Mouse (Mus musculus) right cerebral cortex, adult 18-20 months (tissue): ENCODE data around the gene Clmp.
"Not testable (repeated sequence)": the region's sequence is repeated elsewhere in the genome, so short reads cannot be mapped to it uniquely, and the experiment has no call there.

Experiments used
- DNase-seq: peaks from one replicate; pipeline ENCODE4 v3.0.0; 2022; ENCODE audit warnings: mixed read lengths

Clmp gene

DNA sequence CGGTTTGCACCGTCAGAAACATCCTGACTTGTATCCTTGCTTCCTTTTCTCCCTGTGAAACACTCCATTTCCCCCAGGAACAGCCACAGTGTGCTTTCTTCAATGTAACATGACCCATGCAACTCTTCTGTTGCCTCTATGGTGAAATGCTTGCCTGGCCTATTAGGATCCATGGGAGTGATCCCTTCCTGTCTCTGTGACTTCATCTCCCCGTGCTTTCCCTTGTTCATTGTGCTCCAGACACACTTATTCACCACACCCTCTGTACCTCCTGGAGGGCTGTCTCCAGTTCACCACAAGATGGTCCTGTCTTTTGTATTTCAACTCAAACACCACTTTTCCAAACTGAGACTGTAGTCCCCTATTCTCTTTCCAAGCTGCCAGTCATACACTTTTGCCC, 94.3 kb downstream of the Clmp start:
- no peak for DNase-seq

DNA sequence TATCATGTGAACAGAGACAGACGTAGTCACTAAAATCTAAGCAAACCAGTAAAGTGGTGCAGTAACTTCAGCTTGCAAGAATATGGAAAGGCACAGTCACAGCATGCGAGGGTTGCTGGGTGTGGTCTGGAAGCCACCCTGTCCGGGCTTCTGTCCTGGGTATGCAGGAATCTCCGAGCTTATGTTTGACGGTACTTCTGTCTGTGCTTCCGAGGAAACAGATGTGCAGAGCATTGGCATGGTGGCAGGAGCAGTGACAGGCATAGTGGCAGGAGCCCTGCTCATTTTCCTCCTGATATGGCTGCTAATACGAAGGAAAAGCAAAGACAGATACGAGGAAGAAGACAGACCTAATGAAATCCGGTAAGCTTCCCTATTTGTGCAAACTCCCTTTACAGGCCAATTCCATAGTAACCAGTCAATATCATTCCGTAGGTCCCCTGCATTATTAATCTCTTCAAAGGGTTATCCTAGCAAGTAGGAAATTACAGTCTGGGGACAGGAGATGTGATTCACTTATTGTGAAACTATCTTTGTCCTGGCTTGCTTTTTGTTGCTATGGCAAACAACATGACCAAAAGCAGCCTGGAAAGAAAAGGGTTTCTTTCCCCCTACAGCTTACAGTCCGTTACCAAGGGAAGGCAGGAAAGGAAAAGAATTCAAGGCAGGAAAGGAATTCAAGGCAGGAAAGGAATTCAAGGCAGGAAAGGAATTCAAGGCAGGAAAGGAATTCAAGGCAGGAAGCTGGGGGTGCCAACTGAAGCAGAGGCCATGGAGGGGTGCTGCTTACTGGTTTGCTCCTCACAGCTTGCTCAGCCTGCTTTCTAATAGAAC, 95.3 kb downstream of the Clmp start:
- DNase-seq = no peak

DNA sequence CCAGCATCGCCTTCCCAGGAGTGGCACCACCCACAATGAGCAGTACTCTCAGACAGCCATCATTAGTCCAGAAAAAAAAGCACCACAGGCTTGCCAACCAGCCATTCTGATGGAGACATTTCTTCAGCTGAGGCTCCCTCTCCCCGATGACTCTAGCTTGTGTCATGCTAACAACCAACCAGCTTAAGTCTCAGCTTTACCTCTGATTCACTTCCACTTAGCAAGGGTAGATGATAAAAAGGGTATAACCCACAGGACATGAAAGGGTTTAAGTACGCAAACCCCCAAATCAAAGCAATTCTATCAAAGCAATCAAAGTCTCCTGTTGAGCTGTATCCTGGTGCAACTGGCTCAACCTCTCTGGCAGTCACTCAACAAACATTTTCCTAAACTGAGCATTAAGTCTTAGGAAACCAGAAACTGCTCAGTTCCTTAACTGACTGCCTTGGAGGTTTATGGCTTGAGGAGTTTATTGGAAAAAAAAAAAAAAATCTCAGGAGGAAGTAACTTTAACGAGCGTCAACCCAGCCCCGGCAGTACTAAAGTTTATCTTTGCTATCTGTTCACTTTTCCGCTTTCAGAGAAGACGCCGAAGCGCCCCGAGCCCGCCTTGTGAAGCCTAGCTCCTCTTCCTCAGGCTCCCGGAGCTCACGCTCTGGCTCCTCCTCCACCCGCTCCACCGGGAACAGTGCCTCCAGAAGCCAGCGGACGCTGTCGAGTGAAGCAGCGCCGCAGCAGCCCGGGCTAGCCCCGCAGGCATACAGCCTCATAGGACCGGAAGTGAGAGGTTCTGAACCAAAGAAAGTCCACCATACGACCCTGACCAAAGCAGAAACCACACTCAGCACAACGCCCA, 96.2 kb downstream of the Clmp start:
- no peak for DNase-seq

DNA sequence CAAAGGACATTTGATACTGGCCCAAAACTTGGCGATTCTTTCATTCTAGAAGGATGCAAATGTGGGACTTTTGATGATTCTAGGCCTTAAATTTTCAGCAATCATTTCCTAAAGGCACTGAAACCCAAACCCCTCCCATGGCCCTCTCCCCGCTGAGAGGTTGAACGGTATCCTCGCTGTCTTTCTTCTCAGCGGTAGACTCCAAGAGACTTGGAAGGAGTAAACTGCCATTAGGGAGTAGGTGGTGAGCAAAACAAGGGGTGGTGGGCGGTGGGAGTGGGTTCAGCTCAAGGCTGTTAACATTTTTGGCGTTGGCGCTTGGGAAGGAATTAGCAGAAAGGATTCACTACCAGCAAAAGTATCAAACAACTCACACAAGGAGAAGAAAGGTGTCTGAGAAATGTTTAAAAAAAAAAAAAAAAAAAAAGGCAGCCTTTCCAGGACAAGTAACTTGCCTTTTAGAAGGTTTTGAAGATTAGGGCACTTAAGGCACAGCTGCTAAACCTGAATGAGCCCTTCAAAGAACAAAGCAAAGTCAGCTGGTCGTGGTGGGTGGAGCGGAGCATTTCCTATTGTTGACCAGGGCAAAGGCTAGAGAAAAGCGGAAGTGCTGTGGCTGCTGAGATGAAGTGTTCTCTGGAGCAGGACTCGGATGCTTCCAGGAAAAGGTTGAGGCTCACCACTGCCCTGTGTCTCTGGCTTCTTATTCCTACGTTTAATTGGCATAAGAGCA, 98.0 kb downstream of the Clmp start:
- no peak for DNase-seq

DNA sequence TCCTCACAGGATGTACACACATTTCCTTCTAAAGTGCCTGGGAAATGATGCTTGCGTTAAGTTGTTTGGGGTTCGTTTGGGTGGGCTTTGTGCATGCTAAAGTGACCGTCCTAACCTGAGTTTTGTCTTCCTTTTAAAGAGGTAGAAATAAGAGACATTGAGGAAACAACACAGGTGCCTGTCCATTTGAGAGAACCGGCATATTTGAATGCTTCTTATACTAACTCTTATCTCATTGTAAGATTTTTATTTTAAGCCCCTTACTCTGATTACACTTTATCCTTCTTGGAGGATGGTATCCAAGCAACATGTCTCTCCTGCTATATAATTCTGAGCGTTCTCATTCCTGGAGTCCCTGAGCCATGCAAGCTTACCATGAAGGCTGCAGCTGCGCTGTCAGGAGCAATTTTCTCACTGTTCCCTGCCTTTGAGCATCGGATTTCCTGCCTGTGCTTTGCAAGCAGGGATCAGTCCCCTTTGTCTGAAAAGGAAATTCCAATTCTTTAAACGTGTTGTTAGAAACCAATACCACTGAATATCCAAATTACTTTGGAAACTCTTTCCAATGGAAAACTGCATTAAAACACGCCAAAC, 98.7 kb downstream of the Clmp start:
- DNase-seq = no peak

DNA sequence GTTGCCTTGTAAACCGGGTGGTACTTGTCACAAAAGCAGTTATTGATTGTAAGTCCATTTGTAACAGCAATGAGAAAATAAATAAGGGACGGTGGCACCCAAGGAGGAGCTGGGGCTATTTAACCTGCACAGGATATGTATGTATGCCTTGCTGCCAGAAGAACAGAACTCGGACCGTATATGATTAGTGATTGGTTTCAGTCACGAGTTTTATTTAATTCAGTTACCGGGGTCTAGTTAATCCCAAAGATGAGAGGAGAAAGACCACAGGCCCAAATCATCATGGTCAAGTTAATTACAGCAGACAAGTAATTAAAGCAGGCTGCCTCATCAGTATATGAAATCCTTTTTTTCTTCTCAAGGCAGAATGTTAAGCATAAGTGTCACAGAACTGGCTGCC, 99.7 kb downstream of the Clmp start:
- DNase-seq = no peak

DNA sequence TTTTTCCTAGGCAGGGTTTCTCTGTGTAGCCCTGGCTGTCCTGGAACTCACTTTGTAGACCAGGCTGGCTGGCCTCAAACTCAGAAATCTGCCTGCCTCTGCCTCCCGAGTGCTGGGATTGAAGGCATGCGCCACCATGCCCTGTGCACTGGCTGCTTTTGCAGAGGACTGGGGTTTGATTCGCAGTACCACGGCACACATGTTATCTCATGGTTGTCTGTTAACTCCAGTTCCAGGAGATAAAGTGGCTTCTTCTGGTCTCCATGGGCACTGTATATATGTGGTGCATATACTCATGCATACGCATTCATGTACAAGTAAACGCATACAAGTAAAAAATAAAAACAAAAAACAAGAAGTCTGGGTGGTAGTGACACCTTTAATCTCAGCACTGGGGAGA, 101.1 kb downstream of the Clmp start:
- not testable (repeated sequence) for DNase-seq

DNA sequence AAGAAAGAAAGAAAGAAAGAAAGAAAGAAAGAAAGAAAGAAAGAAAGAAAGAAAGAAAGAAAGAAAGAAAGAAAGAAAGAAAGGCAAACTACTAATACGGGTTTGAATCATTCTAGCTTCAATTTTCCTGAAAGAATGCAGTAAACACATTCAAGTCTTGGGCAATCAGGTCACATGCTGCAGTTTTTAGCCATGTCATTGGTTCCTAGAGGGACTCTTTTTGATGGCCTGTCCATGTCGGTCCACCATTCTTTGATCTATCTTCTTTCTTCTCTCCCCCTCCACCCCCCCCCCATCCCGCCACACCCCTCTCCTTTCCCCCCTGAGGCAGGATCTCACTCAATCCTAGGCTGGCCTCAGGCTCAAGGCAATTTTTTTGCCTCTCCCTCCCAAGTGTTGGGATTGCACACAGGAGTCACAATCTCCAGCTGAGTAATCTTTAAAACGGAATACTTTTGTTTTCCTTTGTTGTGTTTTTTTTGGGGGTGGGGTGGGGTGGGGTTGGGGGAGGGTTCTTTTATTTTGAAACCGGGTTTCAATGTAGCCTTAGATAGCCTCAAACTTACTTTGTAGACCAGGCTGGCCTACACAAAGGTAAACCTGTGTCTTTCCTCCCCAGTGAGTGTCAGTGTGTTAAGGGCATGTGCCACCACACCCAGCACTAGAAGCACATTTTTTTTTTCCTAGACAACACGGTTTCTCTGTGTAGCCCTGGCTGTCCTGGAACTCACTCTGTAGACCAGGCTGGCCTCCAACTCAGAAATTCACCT, 106.3 kb downstream of the Clmp start:
- DNase-seq = no peak

DNA sequence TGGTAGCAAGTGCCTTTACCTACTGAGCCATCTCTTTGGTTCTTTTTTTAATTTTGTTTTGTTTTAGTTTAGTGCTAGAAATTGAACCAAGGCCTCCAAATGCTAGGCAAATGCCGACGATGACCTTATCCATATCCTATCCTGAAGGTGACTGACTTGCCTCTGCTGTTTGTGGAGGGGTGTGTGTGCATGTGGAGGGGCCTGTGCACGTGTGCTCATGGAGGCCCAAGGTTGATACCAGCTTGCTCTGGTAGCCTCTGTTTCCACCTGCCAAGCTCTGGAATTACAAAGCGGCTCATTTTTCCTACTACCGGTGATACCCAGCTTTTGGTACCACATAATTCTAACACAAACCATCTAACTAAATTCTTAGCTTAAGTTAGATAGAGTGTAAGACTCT, 107.8 kb downstream of the Clmp start:
- no peak for DNase-seq

DNA sequence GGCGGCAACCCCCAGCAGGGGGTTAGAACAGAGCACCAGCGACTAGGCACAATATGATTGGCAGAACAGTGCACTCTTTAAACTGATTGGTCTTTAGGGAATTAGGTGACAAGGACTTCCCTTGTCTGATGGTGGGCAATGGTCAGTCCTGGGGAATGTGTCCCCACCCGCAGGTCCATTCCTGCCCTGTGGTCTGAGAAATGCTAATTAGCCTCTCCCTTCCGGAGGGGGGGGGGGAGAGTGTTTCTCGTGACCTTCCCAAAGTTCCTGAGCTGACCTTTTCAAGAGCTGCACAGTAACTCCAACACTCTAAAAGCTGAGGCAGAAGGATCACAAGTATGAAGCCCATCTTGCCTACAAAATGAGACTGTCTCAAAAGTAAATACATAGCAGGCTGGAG, 108.5 kb downstream of the Clmp start:
- no peak for DNase-seq

DNA sequence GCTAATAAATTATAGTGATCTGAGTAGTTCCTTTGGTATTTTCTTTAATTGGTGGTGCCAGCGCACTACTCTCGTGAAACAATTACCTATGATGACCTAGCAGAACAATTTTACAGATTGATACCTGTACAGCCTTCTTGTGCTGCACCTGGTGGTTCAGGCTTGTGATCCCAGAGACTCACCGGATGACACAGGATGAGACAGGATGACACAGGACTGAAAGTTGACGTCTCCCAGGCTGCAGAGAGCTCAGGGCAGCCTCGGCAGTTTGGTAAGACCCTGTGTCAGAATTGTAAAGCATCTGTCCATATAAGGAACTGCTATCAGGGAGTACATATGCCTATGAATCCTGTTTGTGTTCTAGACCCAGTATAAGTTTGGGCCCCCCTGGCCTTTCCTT, 109.2 kb downstream of the Clmp start:
- no peak for DNase-seq

DNA sequence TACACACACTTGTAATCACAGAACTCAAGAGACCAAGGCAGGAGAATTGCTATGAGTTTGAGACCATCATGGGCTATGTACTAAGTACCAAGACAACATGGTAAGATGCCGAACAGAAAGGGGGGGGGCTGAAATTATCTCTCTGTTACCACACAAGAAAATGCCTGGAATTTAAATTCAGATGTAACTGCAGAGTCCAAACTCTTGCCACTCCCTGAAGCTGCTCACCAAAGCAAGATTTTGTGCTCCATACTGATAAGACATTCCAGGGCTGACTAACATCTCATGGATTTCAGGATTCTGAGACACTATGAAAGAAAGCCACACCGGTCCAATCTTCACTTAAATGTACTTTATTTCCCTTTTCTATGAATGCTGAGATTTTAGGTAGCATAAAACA, 109.8 kb downstream of the Clmp start:
- DNase-seq = no peak

DNA sequence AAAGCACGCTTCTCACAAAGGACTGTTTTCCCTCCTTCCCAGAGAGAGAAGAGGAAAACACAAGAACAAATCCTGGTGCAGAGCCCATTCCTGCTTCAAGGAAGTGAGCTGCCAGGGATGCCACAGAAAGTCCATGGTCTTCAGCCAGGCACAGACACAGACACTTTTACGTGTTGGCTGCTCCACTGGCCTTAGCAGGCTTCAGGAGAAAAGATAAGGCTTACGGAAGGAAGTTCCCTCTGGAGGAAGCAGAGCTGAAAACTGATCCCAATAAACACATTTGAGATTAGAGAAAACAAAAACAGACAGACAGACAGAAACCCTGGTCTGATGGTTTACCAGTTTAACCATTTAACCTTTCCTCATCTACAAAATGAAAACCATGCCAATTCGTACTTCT, 110.3 kb downstream of the Clmp start:
- no peak for DNase-seq

DNA sequence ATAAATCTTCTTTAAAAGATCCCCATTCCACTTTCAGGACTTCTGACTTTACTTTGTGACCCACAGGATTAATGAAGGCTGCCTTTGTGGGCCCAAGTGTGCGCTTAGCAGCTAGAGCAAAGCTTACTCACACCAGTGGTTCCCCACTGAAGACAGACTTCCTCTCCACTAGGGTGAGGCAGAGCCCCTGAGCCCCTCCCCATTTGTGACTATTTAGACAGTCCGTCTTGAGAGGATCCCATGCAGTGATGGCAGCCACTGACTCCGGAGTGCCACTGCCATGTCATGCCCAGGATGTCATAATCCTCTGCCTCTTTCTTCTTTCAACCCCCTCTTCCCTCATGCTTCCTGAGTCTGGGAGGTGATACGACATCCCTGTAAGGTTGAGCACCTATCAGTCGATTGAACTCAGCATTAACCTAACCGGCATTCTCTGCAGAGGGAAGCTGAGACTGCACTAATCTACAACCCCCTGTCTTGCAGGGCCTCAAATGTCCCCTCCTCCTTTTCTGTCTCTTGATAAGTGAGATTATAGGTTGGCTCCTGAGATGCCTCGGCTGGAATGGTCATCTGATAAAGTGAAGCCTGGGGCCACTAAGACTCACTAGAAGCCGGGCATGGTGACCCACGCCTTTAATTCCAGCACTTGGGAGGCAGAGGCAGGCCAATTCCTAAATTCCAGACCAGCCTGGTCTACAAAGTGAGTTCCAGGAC, 112.6 kb downstream of the Clmp start:
- no peak for DNase-seq

DNA sequence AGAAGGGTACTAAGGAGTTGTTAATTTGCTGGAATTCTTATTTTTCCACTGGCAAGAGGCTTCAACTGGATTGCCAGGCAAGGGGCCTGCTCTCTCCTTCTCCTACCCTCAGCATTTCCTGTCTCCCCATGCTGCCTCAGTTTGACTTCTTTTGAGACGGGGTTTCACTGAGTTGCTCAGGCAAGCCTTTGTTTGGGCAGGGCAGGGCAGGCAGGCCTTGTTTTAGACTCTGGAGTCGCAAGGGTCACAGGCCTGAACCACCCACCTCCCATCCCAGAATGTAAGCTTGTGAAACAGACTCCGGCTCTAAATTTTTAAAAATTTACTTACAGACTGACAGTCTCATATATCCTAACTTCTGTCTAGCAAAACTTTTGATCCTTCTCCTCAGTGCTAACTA, 113.3 kb downstream of the Clmp start:
- no peak for DNase-seq

DNA sequence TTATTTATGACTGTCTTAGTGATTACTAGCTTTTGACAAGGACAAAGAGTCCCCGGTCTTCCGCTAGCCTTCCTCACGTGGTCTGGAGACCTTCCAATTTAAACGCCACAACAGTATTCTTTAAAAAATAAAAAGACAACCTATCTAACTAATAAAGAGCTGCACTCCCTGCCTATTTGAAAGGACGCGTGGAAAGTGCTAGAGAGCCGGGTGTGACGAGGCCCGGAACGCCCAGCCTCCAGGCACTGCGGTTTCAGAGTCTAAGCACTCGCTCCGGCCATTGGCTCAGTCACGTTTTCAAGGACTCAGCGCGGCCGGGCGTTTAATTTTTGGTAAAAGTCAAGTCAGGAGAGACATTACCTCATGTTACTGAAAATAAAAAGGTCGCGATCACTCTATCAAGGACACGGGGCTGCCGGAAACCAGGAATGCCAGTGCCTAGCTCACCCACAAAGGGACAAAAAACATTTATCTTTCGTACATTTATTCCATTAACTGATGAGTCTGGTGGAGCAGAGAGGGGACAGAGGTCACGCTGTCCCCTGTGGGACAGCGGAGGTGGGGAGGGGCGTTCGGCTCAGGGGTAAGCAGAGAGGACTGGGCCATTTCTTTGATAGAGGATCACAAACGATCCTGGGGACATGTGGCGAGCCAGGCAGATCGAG, 114.2 kb downstream of the Clmp start:
- peak; percentile 70 for DNase-seq

DNA sequence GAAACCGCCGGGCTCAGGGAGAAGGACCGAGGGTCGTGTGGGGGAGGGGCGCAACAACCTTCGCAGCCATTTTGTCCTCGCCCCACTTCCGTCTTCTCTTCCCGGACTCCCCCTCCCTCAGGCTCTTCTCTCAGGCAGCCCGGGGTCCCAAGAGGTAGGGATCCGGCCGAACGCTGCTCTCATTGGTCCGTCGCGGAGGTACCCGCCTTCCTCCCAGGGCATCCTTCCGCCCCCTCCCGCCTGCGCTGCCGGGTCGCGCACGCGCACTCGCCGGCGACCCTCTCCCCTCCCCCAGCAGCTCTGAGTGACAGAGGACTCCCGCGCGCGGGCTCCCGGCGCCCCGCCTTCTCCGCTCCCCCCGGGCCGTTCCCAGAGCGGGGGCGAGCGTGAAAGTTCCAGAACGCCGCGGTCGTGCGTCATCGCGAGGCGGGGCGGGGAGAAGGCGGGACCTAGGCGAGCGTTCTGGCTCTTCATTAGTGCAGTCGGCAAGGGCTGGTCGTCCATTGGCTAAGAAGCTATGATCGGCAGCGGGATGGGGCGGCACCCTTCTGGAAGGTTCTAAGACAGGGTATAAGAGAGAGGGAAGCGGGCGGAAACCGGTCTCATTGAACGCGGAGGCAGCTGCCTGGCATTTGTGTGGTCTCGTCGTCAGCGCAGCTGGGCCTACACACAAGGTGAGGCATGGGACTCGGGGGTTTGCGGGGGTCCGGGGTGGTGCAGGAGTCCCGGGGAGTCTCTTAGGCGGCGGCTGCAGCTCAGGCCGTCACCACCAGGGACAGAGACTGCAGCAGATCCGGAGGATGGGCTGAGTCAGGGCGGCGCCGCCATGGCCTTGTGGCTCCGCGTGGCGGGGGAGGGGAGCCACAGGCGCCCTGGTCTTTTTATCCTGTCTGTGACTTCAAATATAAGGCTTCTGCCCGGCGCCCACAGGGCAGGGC, 115.2 kb downstream of the Clmp start, which contains the start of gene Hspa8:
Gene Hspa8 (plus strand): TSS at position 310 of the 938 bp plus-strand sequence.
- peak; percentile 100 for DNase-seq

DNA sequence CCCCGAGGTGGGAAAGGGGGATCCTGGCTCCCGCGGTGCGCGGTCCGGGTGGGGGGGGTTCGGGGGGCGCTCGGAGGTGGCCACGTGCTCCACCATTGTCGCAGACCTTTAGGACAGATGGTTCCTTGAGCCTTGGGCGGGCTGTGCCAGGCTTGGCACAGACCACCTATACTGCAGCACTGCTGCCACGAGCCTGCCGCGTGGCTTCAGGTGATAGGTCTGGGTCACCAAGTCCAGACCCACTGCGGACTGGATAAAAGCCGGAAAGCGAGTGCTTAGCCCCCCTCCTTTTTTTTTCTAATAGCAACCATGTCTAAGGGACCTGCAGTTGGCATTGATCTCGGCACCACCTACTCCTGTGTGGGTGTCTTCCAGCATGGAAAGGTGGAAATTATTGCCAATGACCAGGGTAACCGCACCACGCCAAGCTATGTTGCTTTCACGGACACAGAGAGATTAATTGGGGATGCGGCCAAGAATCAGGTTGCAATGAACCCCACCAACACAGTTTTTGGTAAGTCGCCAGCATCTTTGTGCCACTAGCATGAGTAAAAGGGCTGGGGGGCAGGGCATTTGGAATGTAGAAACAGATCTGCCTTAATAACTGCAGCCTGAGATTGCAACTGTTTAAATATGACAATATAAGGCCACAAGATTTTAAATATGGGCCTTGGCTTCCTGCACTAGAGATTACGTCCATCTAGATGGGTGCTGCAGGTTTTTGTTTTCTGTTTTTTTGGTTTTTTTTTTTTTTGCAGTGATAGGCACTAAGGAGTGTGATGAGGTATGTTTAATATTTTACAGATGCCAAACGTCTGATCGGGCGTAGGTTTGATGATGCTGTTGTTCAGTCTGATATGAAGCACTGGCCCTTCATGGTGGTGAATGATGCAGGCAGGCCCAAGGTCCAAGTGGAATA, 116.1 kb downstream of the Clmp start:
- not testable (repeated sequence) for DNase-seq

DNA sequence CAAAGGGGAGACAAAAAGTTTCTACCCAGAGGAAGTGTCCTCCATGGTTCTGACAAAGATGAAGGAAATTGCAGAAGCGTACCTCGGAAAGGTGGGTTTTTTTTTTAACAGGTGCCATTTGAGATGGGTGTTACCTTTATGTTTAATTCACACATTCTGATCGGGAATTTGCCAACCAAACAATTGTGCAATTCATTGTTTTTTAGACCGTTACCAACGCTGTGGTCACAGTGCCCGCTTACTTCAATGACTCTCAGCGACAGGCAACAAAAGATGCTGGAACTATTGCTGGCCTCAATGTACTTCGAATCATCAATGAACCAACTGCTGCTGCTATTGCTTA, 116.7 kb downstream of the Clmp start:
- not testable (repeated sequence) for DNase-seq
